In genomic region chr5:108486148-108486547, GRCm38 (mm10) we compare ENCODE assay signal across 2 mouse cellular contexts. TPM values are rescaled to one million over a fixed set of nuclear protein-coding genes. Genes with fewer than 3 reads are reported as not detected.
"Had no signal": no experiment of that assay in that cellular context is flagged by ENCODE, and none has a peak within 500 bp of the region (broad histone marks: within the 10 kb centered on the region; RNA-seq: fewer than 3 reads in every experiment).

No protein-coding gene starts in this region.

RNA-seq across cellular contexts. Expression of gene Mfsd7a, which starts 37.5 kb away (rescaled TPM):
- polyA plus RNA-seq: erythroblast, embryonic 14.5 days; forebrain, embryonic 12.5 days had no signal
